Mouse (Mus musculus): Measurements from ENCODE around the gene Phf24. TPM values are rescaled to one million over a fixed set of nuclear protein-coding genes. Genes with fewer than 3 reads are reported as not detected.

Phf24 gene
- total and polyA plus RNA-seq, 2 experiments, result 0.13 to 0.18 TPM

DNA sequence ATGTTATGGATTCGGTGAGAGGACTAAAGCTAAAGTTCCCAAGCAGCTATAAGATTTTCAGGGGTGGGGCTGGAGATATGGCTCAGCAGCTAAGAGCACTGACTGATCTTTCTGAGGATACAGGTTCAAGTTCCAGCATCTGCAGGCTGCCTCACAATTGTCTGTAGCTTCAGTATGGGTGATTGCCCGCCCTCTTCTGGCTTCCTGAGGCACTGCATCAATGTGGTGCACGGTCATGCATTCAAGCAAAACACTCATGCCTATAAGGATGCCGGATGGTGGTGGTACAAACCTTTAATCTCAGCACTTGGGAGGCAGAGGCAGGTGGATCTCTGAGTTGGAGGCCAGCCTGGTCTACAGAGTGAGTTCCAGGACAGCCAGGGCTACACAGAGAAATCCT lies 45.1 kb downstream of the Phf24 start:
- peaks cover 3% of the 10 kb centered on the region; the same call in 1 of the 2 replicates for H3K4me1 ChIP-seq (ENCODE audit: control insufficient read depth, insufficient read depth, low read length)
- 19% methylated on average over 4 of the region's 4 CpGs for WGBS
- DNase-seq (ENCODE audit: extremely low read depth, low read depth, low spot score), result peak; percentile 31

GRCm38 (mm10) chr4:42963480-42963879 lies 47.0 kb downstream of the Phf24 start:
- H3K9ac ChIP-seq (ENCODE audit: low read depth, low read length), result no peak overlapping the region
- H3K27me3 ChIP-seq (ENCODE audit: control insufficient read depth, insufficient read depth, low read length), result no peaks in the 10 kb centered on the region
- WGBS, result 98% methylated on average over 2 of the region's 2 CpGs
- H3K4me3 ChIP-seq (ENCODE audit: insufficient read depth, low read depth, low read length), result no peak overlapping the region
- H3K79me2 ChIP-seq (ENCODE audit: control insufficient read depth, insufficient read depth, low read length), result no peaks in the 10 kb centered on the region
- TF ChIP-seq POLR2A (IDR thresholded peaks at IDR 0.05; ENCODE audit: extremely low read depth, insufficient read depth, low read length), result no peak
- TF ChIP-seq CTCF (IDR thresholded peaks at IDR 0.05; ENCODE audit: low read depth, low read length), result no peak
- H3K36me3 ChIP-seq (ENCODE audit: control insufficient read depth, insufficient read depth, low read length), result no peaks in the 10 kb centered on the region
- no peak for DNase-seq (ENCODE audit: extremely low read depth, low read depth, low spot score)
- no peak overlapping the region for H3K27ac ChIP-seq (replicated peaks; ENCODE audit: insufficient read depth, low read depth, low read length)
- H3K4me1 ChIP-seq (ENCODE audit: control insufficient read depth, insufficient read depth, low read length), result peaks cover 3% of the 10 kb centered on the region; the same call in 1 of the 2 replicates

More for the DNA sequence above, 45.1 kb downstream of the Phf24 start:
- no peak overlapping the region for H3K27ac ChIP-seq (replicated peaks; ENCODE audit: insufficient read depth, low read depth, low read length)
- peaks cover 2% of the 10 kb centered on the region; the same call in 1 of the 2 replicates for H3K36me3 ChIP-seq (ENCODE audit: control insufficient read depth, insufficient read depth, low read length)
- H3K9ac ChIP-seq (ENCODE audit: low read depth, low read length), result no peak overlapping the region
- H3K27me3 ChIP-seq (ENCODE audit: control insufficient read depth, insufficient read depth, low read length), result no peaks in the 10 kb centered on the region
- no peak overlapping the region for H3K4me3 ChIP-seq (ENCODE audit: insufficient read depth, low read depth, low read length)
- no peaks in the 10 kb centered on the region for H3K79me2 ChIP-seq (ENCODE audit: control insufficient read depth, insufficient read depth, low read length)
- no peak for TF ChIP-seq POLR2A (IDR thresholded peaks at IDR 0.05; ENCODE audit: extremely low read depth, insufficient read depth, low read length)
- TF ChIP-seq CTCF (IDR thresholded peaks at IDR 0.05; ENCODE audit: low read depth, low read length), result peak; percentile 83

DNA sequence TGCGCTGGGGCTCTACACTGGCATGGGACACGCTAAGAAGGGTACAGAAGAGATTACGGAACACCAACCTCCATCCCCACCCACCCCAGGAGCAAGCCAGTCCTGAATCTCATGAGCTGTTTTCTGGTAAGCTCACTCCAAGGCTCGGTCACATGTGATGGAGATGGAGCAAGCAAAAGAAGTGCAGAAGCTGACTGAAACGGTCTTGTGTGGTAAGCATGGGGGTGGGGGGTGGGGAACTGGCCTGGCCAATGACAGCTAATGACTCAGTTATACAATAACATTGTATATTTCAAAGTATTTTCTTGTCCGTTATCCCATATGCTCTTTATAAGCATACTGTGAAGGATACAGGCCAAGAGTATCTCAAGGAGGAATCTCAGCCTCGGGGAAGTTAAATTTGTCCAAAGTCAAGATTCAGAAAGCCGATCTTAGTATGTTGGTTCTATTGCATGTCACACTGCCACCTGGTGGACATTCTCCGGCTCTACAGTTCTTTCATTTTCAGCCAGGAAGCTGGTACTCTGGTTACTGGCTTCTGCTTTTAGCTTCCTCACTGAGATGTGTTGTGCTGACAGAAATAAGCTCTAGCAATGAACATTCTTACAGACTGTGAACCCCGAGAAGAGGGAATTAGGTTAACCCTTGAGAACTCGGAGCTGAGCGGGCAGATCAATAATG lies 48.7 kb downstream of the Phf24 start:
- Histone ChIP-seq H3K36me3 (ENCODE audit: control insufficient read depth, insufficient read depth, low read length) (no peaks in the 10 kb centered on the region), H3K27me3 (ENCODE audit: control insufficient read depth, insufficient read depth, low read length) (no peaks in the 10 kb centered on the region), H3K27ac (replicated peaks; ENCODE audit: insufficient read depth, low read depth, low read length) (no peak overlapping the region), H3K9ac (ENCODE audit: low read depth, low read length) (no peak overlapping the region), H3K4me1 (ENCODE audit: control insufficient read depth, insufficient read depth, low read length) (peaks cover 3% of the 10 kb centered on the region; the same call in 1 of the 2 replicates), H3K79me2 (ENCODE audit: control insufficient read depth, insufficient read depth, low read length) (no peaks in the 10 kb centered on the region), H3K4me3 (ENCODE audit: insufficient read depth, low read depth, low read length) (no peak overlapping the region)
- 16% methylated on average over 12 of the region's 12 CpGs for WGBS
- TF ChIP-seq POLR2A (IDR thresholded peaks at IDR 0.05; ENCODE audit: extremely low read depth, insufficient read depth, low read length), result no peak
- peak; percentile 41; the same call in 1 of the 2 replicates for TF ChIP-seq CTCF (IDR thresholded peaks at IDR 0.05; ENCODE audit: low read depth, low read length)
- peak; percentile 57 for DNase-seq (ENCODE audit: extremely low read depth, low read depth, low spot score)

- Histone ChIP-seq H3K4me1 (ENCODE audit: control insufficient read depth, insufficient read depth, low read length) (peaks cover 3% of the 10 kb centered on the region; the same call in 1 of the 2 replicates), H3K4me3 (ENCODE audit: insufficient read depth, low read depth, low read length) (no peak within 1 kb of the TSS), H3K36me3 (ENCODE audit: control insufficient read depth, insufficient read depth, low read length) (no peaks in the 10 kb centered on the region), H3K79me2 (ENCODE audit: control insufficient read depth, insufficient read depth, low read length) (no peaks in the 10 kb centered on the region), H3K9ac (ENCODE audit: low read depth, low read length) (no peak within 1 kb of the TSS), H3K27ac (replicated peaks; ENCODE audit: insufficient read depth, low read depth, low read length) (no peak within 1 kb of the TSS), H3K27me3 (ENCODE audit: control insufficient read depth, insufficient read depth, low read length) (no peaks in the 10 kb centered on the region)
- no peak for DNase-seq (ENCODE audit: extremely low read depth, low read depth, low spot score)
- TF ChIP-seq POLR2A (IDR thresholded peaks at IDR 0.05; ENCODE audit: extremely low read depth, insufficient read depth, low read length), result no peak
- TF ChIP-seq CTCF (IDR thresholded peaks at IDR 0.05; ENCODE audit: low read depth, low read length), result no peak
- WGBS, result 89% methylated on average over 4 of the region's 4 CpGs
Observed at GRCm38 (mm10) chr4:42969304-42969703, 52.8 kb downstream of the Phf24 start, which contains the start of gene 1700022I11Rik. Gene 1700022I11Rik, plus strand, starts transcription at chr4:42969604.

DNA sequence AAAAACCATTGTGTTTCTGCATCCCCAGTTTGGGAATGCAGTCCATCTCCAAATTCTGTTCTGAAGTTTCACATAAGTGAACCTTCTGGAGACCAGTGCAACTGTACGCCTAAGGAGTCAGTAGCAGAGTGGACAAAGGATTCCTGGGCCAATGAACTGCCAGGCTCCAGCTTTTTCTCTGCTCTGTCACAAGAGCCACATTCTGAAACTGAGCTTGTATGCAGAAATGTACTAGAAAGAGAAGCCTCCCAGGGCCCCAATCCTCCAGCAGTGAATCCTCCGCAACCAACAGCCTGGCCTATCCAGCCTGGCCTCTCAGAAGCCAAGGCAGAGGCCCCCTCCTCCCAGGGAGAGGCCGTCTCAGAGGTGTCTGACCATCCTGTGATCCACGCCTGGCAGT lies 56.5 kb downstream of the Phf24 start:
- Histone ChIP-seq H3K79me2 (ENCODE audit: control insufficient read depth, insufficient read depth, low read length) (no peaks in the 10 kb centered on the region), H3K36me3 (ENCODE audit: control insufficient read depth, insufficient read depth, low read length) (0 out of 2 replicates have a peak, but pooled peaks cover 2% of the 10 kb centered on the region), H3K27me3 (ENCODE audit: control insufficient read depth, insufficient read depth, low read length) (no peaks in the 10 kb centered on the region), H3K27ac (replicated peaks; ENCODE audit: insufficient read depth, low read depth, low read length) (no peak overlapping the region), H3K4me3 (ENCODE audit: insufficient read depth, low read depth, low read length) (no peak overlapping the region), H3K9ac (ENCODE audit: low read depth, low read length) (no peak overlapping the region), H3K4me1 (ENCODE audit: control insufficient read depth, insufficient read depth, low read length) (no peaks in the 10 kb centered on the region)
- DNase-seq (ENCODE audit: extremely low read depth, low read depth, low spot score), result no peak
- 94% methylated on average over 4 of the region's 4 CpGs for WGBS
- no peak for TF ChIP-seq CTCF (IDR thresholded peaks at IDR 0.05; ENCODE audit: low read depth, low read length)
- TF ChIP-seq POLR2A (IDR thresholded peaks at IDR 0.05; ENCODE audit: extremely low read depth, insufficient read depth, low read length), result no peak

- Histone ChIP-seq H3K4me3 (ENCODE audit: insufficient read depth, low read depth, low read length) (no peak overlapping the region), H3K27ac (replicated peaks; ENCODE audit: insufficient read depth, low read depth, low read length) (no peak overlapping the region), H3K27me3 (ENCODE audit: control insufficient read depth, insufficient read depth, low read length) (no peaks in the 10 kb centered on the region), H3K79me2 (ENCODE audit: control insufficient read depth, insufficient read depth, low read length) (no peaks in the 10 kb centered on the region), H3K9ac (ENCODE audit: low read depth, low read length) (no peak overlapping the region), H3K4me1 (ENCODE audit: control insufficient read depth, insufficient read depth, low read length) (no peaks in the 10 kb centered on the region), H3K36me3 (ENCODE audit: control insufficient read depth, insufficient read depth, low read length) (peaks cover 7% of the 10 kb centered on the region; the same call in 1 of the 2 replicates)
- TF ChIP-seq POLR2A (IDR thresholded peaks at IDR 0.05; ENCODE audit: extremely low read depth, insufficient read depth, low read length) (no peak), CTCF (IDR thresholded peaks at IDR 0.05; ENCODE audit: low read depth, low read length) (no peak)
- DNase-seq (ENCODE audit: extremely low read depth, low read depth, low spot score), result no peak
- WGBS, result 69% methylated on average over 5 of the region's 5 CpGs
Observed at GRCm38 (mm10) chr4:42973868-42974267, 57.4 kb downstream of the Phf24 start.

All from liver, adult 2 months (tissue).